Mouse (Mus musculus) ES-E14 (cell line): Measurements from ENCODE around the gene Hps3. TPM values are rescaled to one million over a fixed set of nuclear protein-coding genes. Genes with fewer than 3 reads are reported as not detected.

Experiments used
- DNase-seq: peaks from one replicate; pipeline ENCODE4 v3.0.0-alpha.2; 2013; ENCODE audit warnings: low read depth, low spot score
- H3K27ac ChIP-seq: 2 replicates; pipeline ENCODE4 v1.5.1; 2012; ENCODE audit warnings: low read depth, mild to moderate bottlenecking, low read length, moderate library complexity, mixed read lengths; ENCODE audit not compliant: poor library complexity, insufficient read depth, severe bottlenecking
- H3K36me3 ChIP-seq: 2 replicates; pipeline ENCODE4 v1.6.1; 2012; ENCODE audit warnings: mild to moderate bottlenecking, low read length, moderate library complexity, mixed read lengths; ENCODE audit not compliant: control insufficient read depth, poor library complexity, insufficient read depth, severe bottlenecking
- H3K4me1 ChIP-seq, 2 experiments: fragments of 150-350 bp in 1 of 2; sonication (generic) in 1 of 2; 2 replicates each; pipeline ENCODE4 v1.6.1; 2012; ENCODE audit warnings: low read length in 2 of 2, mild to moderate bottlenecking in 1 of 2, mixed read lengths in 1 of 2; ENCODE audit not compliant: control insufficient read depth in 2 of 2, insufficient read depth in 2 of 2, poor library complexity in 1 of 2
- H3K4me3 ChIP-seq, 2 experiments: fragments of 150-350 bp in 1 of 2; sonication (generic) in 1 of 2; 2 replicates each; pipeline ENCODE4 v1.5.1; 2012; ENCODE audit warnings: low read length in 2 of 2, low read depth in 1 of 2, mild to moderate bottlenecking in 1 of 2, mixed read lengths in 1 of 2; ENCODE audit not compliant: insufficient read depth in 1 of 2, poor library complexity in 1 of 2, severe bottlenecking in 1 of 2
- H3K9ac ChIP-seq: 2 replicates; pipeline ENCODE4 v1.6.1; 2012; ENCODE audit warnings: low read depth, mild to moderate bottlenecking, low read length, mixed read lengths; ENCODE audit not compliant: poor library complexity, insufficient read depth, severe bottlenecking
- H3K9me3 ChIP-seq: fragments of 150-350 bp; sonication (generic); 2 replicates; pipeline ENCODE4 v1.6.1; 2012; ENCODE audit warnings: low read depth, mild to moderate bottlenecking, low read length; ENCODE audit not compliant: control insufficient read depth, insufficient read depth
- CHD2 ChIP-seq: IDR thresholded peaks from 2 replicates; pipeline ENCODE4 v1.6.1; 2014; ENCODE audit warnings: mild to moderate bottlenecking, low read depth, low read length, inconsistent platforms
- HCFC1 ChIP-seq: IDR thresholded peaks from 2 replicates; pipeline ENCODE4 v1.6.1; 2012; ENCODE audit warnings: low read length, inconsistent platforms, borderline replicate concordance; ENCODE audit not compliant: insufficient read depth
- MAFK ChIP-seq: IDR thresholded peaks from 2 replicates; pipeline ENCODE4 v1.6.1; 2014; ENCODE audit warnings: mild to moderate bottlenecking, low read depth, low read length, inconsistent platforms; ENCODE audit not compliant: insufficient read depth
- ZC3H11A ChIP-seq: IDR thresholded peaks from 2 replicates; pipeline ENCODE4 v1.6.1; 2012; ENCODE audit warnings: low read depth, mild to moderate bottlenecking, inconsistent platforms, low read length, borderline replicate concordance
- ZNF384 ChIP-seq: IDR thresholded peaks from 2 replicates; pipeline ENCODE4 v1.6.1; 2012; ENCODE audit warnings: low read depth, low read length, inconsistent platforms
- in situ Hi-C, 2 experiments: fragments of 600-800 bp; cut with MboI; formaldehyde crosslinking; loops; one replicate each; pipeline ENCODE4 v1.15.1; 2025; ENCODE audit warnings: low sequenced_read_pairs in 2 of 2, inconsistent platforms in 1 of 2; ENCODE audit not compliant: unreplicated experiment in 2 of 2
- total RNA-seq: library from RNA; depleted of rRNA; stranded (reverse); fragments of 300-350 nt; gene quantifications from 2 replicates; pipeline ENCODE4 v1.2.3, GENCODE M21; 2012

Hps3 gene
- total RNA-seq, 1 experiment: 8.9 TPM

DNA sequence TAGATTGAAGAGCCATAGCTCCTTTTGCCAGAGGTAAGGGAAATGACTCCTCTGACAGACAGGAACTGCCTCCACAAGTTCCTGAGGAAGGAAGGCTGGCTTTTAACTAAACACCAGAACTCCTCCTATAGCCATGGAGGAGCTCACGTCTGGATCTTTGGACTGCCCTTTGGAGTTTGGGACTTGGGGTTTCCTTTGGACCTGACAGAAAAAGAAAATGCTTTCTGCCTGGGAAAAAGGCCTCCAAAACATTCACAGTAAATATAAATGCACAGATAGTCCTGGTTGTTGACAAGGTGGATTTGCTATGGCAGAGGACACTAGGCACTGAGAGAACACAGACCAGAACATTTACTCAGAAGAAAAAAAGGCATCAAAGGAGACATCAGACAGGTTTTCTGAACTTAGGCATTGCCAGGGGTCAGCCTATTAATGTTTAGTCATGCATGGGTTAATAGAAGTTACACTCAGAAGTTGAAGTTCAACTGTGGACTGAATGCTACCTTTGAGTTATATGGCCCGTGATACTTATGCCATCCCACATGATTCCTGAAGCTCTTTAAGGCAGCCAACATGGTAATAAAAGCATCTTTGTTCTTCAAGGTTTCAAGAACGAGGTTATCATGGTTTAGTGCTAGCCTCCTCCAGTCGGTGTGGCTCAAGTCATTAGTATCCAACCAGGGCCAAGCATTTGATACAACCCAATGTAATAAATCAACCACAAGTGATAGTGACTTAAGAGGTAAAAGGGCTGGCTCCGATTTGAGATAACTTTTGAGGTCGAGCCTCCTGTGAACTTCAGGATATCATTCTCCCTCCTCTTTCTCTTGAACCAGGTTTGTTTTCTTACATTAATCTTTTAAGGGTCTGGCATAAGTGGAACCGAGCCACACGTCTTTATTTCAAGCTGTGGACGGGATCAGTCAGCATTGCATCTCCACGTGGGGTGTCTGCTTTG is 1.1 kb downstream of the Hps3 start:
- in situ Hi-C loops: no loop called here
- Histone ChIP-seq H3K27ac (no peak overlapping the region), H3K4me3 (peak overlapping the region; percentile 64 to 82), H3K9ac (peak overlapping the region; percentile 78; the same call in 1 of the 2 replicates), H3K36me3 (no peaks in the 10 kb centered on the region), H3K4me1 (peaks cover 0 to 2% of the 10 kb centered on the region in 2 experiments; a peak in 1 of 4 replicates), H3K9me3 (no peaks in the 10 kb centered on the region)
- TF ChIP-seq CHD2 (no peak), ZNF384 (no peak), HCFC1 (no peak), MAFK (no peak), ZC3H11A (no peak)
- DNase-seq: no peak

GRCm38 (mm10) chr3:20030807-20031206 is 4.3 kb downstream of the Hps3 start:
- H3K36me3 ChIP-seq: peaks cover 4% of the 10 kb centered on the region; the same call in 1 of the 2 replicates
- TF ChIP-seq ZNF384 (no peak), HCFC1 (no peak), CHD2 (no peak), ZC3H11A (no peak), MAFK (no peak)
- H3K4me1 ChIP-seq: peaks cover 2 to 9% of the 10 kb centered on the region in 2 experiments; a peak in 2 of 4 replicates
- H3K4me3 ChIP-seq: no peak overlapping the region
- no peak overlapping the region for H3K27ac ChIP-seq
- H3K9ac ChIP-seq: no peak overlapping the region
- in situ Hi-C loops: no loop called here
- H3K9me3 ChIP-seq: no peaks in the 10 kb centered on the region
- DNase-seq: no peak

- TF ChIP-seq HCFC1 (no peak), MAFK (no peak), CHD2 (no peak), ZC3H11A (no peak), ZNF384 (no peak)
- Histone ChIP-seq H3K9ac (no peak overlapping the region), H3K4me1 (peaks cover 2 to 9% of the 10 kb centered on the region in 2 experiments; a peak in 2 of 4 replicates), H3K27ac (no peak overlapping the region), H3K36me3 (peaks cover 6% of the 10 kb centered on the region), H3K4me3 (no peak overlapping the region), H3K9me3 (no peaks in the 10 kb centered on the region)
- no peak for DNase-seq
- in situ Hi-C loops: no loop called here
These were observed 6.5 kb downstream of the Hps3 start for GRCm38 (mm10) chr3:20028640-20029039.

DNA sequence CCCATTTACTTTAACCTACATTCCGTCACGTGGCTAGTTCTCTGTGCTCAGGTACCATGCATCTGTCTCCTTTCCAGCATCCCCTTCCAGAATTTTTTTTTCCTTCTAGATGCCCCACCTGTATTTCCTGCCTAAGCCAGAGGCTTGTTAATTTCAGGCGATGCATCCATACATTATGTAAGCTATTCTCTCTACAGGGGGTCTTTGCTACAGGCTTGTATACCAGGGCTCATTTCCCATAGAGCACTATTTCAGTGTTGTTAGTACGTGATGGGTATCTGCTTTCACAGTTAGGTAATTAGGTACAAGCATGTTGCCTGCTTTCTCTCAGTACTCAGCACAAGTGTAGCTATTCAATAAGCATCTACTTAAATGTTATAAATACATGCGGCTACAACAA is 7.3 kb downstream of the Hps3 start:
- TF ChIP-seq HCFC1 (no peak), MAFK (no peak), ZNF384 (no peak), ZC3H11A (no peak)
- peaks cover 6% of the 10 kb centered on the region for H3K36me3 ChIP-seq
- no peak overlapping the region for H3K4me3 ChIP-seq
- in situ Hi-C loops: no loop called here
- H3K27ac ChIP-seq: no peak overlapping the region
- peaks cover 5 to 7% of the 10 kb centered on the region in 2 experiments; a peak in 3 of 4 replicates for H3K4me1 ChIP-seq
- no peaks in the 10 kb centered on the region for H3K9me3 ChIP-seq
- no peak overlapping the region for H3K9ac ChIP-seq
- no peak for DNase-seq
